Mouse (Mus musculus) right cerebral cortex, postnatal 14 days (tissue): ENCODE results near the gene Guca2b.

Experiments used
- DNase-seq: peaks from one replicate; pipeline ENCODE4 v3.0.0; 2022

Guca2b gene

DNA sequence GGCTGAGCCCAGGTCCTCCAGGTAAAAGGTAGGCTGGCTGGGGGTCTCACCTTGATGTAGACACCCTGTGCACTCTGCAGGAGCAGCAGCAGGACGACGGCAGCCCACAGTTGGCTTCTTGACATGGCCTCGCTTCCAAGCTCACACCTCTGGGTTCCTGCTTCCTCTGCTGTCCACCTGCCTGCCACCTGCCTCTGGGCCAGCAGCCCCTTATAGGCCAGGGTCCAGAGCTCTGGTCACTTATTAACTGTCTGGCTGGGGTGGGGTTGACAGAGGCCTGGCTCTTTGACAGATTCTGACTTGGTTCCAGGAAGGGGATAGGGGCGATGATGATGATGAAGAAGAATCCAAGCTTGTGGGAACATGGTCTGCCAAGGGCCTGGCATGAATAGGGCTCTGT is at the start of gene Guca2b:
TSS of gene Guca2b (minus strand) at position 224 of the 400 bp plus-strand sequence.
- DNase-seq, result no peak

DNA sequence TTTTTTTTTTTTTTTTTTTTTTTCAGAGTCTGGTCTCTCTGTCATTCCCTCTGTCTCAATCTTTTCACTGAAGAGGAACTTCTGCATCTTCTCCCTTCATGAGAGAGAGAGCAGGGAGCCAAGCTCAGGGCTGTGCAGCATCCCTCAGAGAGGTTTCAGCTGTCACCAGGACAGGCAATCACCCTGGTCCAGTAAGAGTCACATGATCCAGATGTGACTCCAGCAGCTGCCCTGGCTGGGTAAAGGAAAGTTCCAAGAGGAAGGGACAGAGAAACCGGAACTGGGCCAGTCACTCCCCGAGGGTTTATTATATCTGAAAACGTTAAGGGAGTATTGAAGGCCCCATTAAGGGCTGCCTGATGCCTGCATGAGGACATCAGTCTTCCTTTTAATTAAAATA is 49.0 kb upstream of the Guca2b start:
- no peak for DNase-seq

DNA sequence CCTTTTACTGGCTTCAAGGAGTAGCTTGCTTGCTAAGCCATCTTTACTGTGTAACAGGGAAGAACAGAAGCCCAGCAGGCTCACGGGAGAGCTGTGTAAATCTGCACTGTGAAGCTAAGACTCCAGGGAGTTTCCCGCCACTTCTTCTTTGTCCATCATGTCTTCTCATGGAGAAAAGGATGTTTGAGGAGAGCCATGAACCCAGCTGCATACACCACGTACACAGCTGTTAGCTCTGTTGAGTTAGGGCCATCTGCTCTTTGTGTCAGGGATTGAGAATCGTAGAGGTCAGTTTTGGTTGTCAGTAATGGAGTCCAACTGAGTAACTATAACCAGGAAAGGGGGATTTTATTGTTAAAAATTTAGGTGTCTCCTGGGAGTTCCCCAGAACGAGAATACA is 48.6 kb upstream of the Guca2b start:
- no peak for DNase-seq

GRCm38 (mm10) chr4:119703965-119704364 is 45.2 kb upstream of the Guca2b start:
- DNase-seq, result no peak

DNA sequence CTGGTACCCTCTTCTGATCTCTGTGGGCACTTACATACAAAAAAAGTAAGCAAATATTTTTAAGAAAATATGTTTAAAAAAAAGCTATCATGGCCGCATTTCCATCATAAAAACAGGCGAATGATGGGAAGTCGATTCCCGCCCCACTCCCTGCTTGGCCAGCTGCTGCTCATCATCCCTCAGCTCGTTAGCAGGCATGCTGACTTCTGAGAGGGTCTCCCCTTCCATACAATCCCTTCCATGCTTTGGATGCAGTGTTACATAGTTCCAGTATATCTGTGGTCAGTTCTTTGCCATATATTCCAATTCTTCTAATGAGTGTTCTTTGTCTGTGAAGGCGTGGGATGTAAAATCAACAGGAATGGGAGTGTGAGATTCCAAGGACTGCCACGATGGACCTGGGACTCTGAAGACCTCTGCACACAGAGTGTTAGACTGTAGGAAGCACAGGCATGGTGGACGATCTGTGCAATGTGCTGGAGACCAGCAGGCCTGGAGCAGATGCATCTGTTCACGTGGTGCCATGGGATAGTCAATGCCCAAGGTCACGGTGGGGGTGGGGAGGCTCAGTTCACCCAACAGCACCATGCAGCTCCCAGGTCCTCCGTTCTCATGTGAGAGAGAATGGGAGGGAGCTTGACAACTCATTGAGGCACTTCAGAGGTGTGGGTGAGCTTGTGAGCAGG is 42.7 kb upstream of the Guca2b start:
- no peak for DNase-seq

DNA sequence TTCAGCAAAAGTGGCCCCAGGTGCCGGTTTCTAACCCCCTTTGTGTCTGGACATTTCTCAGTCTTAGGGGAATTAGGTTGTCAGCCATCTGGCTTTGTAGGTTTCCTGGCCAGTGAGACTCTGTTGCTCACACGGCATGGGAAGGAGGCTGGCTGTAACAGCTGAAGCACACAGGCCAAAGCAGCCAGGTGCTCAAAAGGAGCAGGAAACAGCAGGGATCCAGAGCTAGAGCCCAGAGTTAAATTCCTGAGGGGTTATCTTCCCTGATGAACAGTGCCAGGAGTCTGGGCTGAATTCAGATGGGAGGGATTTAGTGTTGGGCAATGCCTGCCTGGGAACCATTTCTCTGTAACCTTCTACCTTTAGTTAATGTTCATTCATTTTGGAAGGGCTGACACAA is 39.6 kb upstream of the Guca2b start:
- no peak for DNase-seq

DNA sequence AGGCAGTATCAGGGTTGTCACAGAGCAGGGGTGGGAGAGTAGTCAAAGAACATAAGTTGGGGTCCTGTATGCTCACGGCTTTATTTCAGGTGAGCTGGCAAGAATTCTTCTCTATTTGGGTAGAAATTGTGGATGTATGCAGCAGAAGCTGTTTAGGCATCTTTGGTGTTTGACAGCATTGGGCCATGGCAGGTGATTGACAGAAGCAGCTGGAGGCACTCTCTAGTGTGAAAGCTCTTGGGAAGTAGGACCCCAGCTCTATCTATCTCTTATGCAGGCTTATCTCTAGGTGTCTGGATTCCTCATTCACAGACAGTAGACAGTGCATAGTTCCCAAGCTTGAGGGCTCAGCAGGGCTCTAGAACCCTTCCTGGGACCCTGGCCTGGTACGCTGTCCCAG is 27.0 kb upstream of the Guca2b start:
- no peak for DNase-seq

GRCm38 (mm10) chr4:119682596-119682995 is 23.8 kb upstream of the Guca2b start:
- DNase-seq, result no peak

- DNase-seq, result peak; percentile 25
Measured at GRCm38 (mm10) chr4:119672685-119673084, 13.9 kb upstream of the Guca2b start.

- DNase-seq, result no peak
Measured at GRCm38 (mm10) chr4:119671164-119671563, 12.4 kb upstream of the Guca2b start.

- no peak for DNase-seq
Measured at GRCm38 (mm10) chr4:119670736-119671135, 12.0 kb upstream of the Guca2b start.

DNA sequence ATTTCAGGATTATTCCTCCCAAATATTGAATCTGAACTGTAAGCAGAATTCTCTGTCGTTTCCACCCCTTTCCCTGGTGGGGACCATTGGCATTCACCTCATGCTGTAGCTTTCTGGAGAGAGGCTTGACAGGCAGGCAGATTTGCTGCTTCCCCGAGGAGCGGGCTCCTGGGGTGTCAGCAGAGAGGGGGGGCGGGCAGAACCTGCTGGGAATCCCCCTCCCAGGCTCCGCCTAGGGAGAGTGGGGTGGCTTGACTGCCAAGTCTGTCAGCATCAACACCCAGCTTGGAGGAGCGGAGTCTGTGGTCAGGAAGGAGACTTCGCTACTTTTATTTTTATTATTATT is 11.4 kb upstream of the Guca2b start:
- DNase-seq, result no peak

- DNase-seq, result no peak
Measured at GRCm38 (mm10) chr4:119669356-119670209, 10.8 kb upstream of the Guca2b start.

DNA sequence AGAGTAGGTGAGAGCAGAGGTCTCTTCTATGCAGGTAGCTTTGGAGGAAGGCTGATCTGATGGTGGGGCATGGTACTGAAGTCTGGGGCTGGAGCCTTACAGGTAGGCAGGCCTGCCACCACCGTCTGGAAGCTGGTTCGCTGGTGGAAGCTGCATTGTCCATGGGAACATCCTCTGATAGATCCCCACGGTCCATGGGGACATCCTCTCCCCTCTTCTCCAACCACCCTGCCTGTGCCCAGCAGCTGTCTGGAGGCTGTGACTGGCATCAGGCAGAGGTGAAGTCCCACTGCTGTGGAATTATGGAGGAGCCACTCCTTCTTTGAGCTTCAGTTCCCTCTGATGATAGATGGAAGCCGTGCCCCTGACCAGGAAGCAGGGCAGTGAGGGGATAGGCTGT is 9.8 kb upstream of the Guca2b start:
- DNase-seq, result no peak

DNA sequence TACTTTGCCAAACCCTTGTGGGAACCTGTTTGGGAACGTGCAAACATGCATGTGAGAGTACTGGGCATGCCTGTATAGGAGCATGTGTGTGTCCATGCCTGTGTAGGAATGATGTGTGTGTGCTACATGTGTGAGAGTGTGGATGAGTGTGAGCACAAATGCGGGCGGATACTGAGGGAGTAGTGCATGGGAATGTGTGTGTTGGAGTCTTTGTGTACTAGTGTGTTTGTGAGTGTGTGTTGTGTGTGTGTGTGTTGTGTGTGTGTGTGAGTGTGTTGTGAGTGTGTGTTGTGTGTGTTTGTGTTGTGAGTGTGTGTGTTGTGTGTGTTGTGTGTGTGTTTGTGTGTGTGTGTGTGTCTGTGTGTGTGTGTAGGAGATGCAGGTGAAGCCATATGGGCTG is 9.4 kb upstream of the Guca2b start:
- DNase-seq, result no peak

GRCm38 (mm10) chr4:119667454-119667853 is 8.7 kb upstream of the Guca2b start:
- DNase-seq, result no peak

GRCm38 (mm10) chr4:119666116-119666515 is 7.4 kb upstream of the Guca2b start:
- DNase-seq, result no peak

DNA sequence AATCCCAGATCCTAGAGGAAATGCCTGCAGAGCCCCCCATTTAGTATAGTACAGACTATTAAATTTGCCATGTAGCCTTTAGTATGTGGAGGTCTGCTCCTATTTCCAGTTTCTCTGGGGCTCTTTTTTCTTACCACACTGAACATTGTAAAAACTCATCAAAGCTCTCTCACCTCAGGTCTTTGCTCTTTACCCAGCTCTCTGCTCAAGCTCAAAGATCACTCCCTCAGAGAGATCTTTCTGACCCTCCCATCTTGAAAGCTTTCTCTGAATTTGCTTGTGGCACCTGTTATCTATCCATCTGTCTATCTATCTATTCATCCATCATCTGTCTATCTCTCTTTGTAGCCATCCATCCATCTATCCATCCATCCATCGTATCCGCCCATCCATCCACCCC is 6.4 kb upstream of the Guca2b start:
- no peak for DNase-seq

DNA sequence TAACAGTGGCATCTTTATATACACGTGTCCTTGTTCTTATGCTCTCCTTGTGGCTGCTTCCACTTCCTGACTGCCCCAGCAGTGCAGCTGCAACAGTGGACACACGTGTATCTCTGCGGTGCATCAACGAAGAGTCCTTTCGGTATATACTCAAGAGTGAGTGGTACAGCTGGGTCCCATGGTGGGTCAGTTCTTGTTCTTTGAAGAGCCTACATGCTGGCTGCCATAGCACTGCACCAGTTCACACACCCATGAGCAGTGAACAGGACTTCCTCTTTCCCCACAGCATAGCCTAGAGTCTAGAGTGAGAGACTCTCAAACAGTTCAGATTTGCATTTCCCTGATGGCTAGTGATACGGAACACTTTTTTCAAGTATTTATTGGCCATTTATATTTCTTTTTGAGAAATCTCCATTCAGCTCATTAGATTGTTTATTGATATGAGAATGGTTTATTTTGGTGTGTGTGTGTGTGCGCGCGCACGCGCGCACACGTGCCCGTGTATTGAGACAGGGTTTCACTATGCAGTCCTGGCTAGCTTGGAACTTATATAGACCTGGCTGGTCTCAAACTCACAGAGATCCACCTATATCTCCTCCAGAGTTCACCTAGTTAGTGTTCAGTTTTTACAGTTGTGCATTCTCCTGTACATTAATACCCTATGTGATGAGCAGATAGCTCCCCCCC is 4.8 kb upstream of the Guca2b start:
- DNase-seq, result no peak

DNA sequence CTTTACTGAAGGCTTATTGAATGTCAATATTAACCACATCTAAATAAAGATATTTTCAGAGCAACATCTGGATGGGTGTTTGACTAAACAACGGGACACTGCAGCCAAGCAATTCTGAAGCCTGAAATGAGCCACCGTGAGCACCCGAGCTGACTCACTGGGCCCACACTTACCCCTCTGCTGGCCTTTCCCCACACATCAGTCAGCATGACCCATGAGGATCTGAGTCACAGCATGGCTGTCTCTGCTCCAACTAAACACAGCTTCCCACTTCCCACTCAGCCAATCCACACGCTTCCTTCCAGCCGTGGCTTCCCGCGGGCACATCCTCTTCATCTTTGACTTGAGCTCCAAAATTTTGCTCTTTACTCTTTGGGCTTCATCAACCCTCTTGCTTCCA is 4.2 kb upstream of the Guca2b start:
- no peak for DNase-seq

DNA sequence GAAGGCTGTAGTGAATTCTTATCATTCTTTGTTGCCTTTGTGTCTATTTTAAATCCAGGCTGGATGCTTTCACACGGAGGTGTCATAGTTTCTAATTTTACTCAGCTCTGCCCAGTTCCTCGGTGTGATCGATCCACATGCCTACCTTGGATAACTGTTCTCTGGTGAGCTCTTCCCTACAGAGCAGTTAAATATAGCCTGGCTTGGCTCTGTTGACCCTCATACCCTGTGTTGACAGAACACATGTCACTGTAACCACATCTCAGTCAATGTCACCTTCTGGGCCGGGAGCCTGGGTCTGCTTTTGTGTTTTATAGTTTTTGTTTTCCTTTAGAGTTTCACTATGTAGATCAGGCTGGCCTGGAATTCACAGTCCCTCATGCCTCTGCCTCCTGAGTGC is 3.4 kb upstream of the Guca2b start:
- DNase-seq, result no peak

- DNase-seq, result no peak
Measured at GRCm38 (mm10) chr4:119660007-119660406, 1.3 kb upstream of the Guca2b start.

DNA sequence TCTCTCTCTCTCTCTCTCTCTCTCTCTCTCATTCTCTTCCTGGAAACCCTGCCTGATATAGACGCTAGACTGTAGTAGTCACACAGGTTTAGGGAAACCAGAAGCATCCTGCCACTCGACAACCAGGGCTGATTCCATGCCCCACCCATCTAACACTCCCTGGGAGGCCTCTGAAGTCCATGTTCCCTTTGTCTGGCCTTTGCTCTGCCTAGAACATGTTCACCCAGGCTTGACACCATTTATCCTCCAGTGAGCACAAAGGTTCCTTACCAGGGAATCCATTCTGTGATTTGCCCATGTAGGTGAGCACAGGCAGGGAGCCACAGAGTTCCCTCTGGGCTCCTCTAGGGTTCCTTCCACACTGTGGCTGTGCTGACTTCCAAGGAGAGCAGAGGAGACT is 508 bp downstream of the Guca2b start:
- DNase-seq, result no peak

GRCm38 (mm10) chr4:119657011-119657410 is 1.7 kb downstream of the Guca2b start:
- no peak for DNase-seq
